Mouse (Mus musculus): ENCODE measurements around the gene Cdkal1. TPM values are rescaled to one million over a fixed set of nuclear protein-coding genes. Genes with fewer than 3 reads are reported as not detected.
A peak's percentile ranks its signal among the peaks of the same experiment; 100 is the strongest.

The Cdkal1 gene
- polyA plus RNA-seq, 1 experiment, result 4.4 TPM

DNA sequence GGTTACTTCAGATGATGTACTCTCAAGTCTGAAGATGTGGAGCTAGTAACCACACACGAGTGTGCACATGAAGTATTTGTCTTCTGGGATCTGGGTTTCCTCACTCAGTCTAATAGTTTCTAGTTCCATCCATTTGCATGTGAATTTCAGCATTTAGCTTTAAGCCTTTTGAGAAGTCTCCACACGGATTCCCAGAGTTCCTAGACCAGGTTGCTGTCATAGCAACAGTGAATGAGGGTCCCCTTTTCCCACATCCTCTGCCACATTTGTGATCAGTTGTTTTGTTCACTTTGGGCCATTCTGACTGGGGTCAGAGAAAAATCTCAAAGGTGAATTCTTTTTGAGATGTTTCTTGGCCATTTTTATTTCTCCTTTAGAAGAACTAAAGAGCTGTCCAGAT lies 543.4 kb downstream of the Cdkal1 start:
- no peak for DNase-seq
- no peaks in the 10 kb centered on the region for H3K36me3 ChIP-seq (ENCODE audit: control insufficient read depth, insufficient read depth, low read length)
- no peak for TF ChIP-seq POLR2A (IDR thresholded peaks at IDR 0.05; ENCODE audit: low read depth, low read length)
- no peak for TF ChIP-seq CTCF (conservative IDR thresholded peaks at IDR 0.05; ENCODE audit: insufficient read depth, insufficient read length, low read depth, low read length)
- no peak overlapping the region for H3K27ac ChIP-seq (ENCODE audit: insufficient read depth, low read depth, low read length)
- no peak overlapping the region for H3K4me3 ChIP-seq (ENCODE audit: insufficient read depth, low read depth, low read length)
- 85% methylated on average over 2 of the region's 2 CpGs for WGBS
- H3K4me1 ChIP-seq (ENCODE audit: control insufficient read depth, insufficient read depth, low read length), result no peaks in the 10 kb centered on the region
- no peaks in the 10 kb centered on the region for H3K27me3 ChIP-seq (replicated peaks; ENCODE audit: control insufficient read depth, insufficient read depth, low read length)

DNA sequence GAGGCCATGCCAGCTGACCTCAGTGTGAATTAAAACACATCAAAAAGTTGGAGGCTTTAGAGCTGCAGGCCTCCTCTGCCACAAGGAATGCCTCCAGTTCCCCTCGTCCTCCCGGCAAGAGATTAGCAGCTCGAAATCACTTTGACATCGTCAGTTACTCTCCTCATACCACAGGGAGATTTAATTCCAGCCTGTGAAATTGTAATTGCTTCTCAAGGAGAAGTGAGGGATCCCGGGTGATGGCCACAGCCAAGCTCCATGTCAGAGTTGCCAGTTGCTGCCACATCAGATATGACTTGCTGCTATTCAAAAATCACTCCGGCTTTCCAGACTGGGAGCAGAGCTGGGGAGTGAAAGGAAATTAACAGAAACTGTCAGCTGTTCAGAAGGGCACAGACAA lies 548.1 kb downstream of the Cdkal1 start:
- no peaks in the 10 kb centered on the region for H3K4me1 ChIP-seq (ENCODE audit: control insufficient read depth, insufficient read depth, low read length)
- H3K27me3 ChIP-seq (replicated peaks; ENCODE audit: control insufficient read depth, insufficient read depth, low read length), result no peaks in the 10 kb centered on the region
- TF ChIP-seq CTCF (conservative IDR thresholded peaks at IDR 0.05; ENCODE audit: insufficient read depth, insufficient read length, low read depth, low read length), result no peak
- TF ChIP-seq POLR2A (IDR thresholded peaks at IDR 0.05; ENCODE audit: low read depth, low read length), result no peak
- H3K36me3 ChIP-seq (ENCODE audit: control insufficient read depth, insufficient read depth, low read length), result no peaks in the 10 kb centered on the region
- no peak overlapping the region for H3K27ac ChIP-seq (ENCODE audit: insufficient read depth, low read depth, low read length)
- no peak for DNase-seq
- 50% methylated on average over 6 of the region's 6 CpGs for WGBS
- H3K4me3 ChIP-seq (ENCODE audit: insufficient read depth, low read depth, low read length), result no peak overlapping the region

DNA sequence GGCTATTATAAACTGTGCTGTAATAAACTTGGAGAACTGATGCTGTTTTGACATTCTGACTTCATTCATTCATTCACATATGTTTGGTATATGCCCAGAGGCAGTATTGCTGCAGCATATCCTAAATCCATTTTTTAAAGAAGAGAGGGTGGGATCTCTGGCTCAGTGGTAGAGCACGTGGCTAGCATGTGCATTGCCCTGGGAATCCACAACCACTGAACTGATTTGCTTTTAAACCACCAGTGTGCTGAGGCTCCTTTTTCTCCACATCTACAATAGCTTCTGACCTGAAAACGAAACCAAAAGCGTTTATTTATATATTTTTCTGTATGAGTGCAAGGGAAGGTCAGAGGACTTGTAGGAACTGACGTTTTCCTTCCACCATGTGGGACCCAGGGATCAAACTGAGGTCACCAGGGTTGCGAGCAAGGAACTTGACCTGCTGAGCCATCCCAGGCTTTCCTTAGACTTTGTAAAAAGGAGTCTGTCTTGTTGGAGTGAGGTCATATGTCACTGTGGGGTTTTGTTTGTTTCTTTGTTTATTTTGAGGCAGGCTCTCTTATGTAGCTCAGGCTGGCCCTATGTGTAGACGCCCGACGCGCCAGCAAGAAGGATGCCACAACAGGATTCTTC lies 562.8 kb downstream of the Cdkal1 start:
- H3K27ac ChIP-seq (ENCODE audit: insufficient read depth, low read depth, low read length), result no peak overlapping the region
- peak; percentile 49 for DNase-seq
- TF ChIP-seq POLR2A (IDR thresholded peaks at IDR 0.05; ENCODE audit: low read depth, low read length) (no peak), CTCF (conservative IDR thresholded peaks at IDR 0.05; ENCODE audit: insufficient read depth, insufficient read length, low read depth, low read length) (no peak)
- H3K36me3 ChIP-seq (ENCODE audit: control insufficient read depth, insufficient read depth, low read length), result no peaks in the 10 kb centered on the region
- H3K4me1 ChIP-seq (ENCODE audit: control insufficient read depth, insufficient read depth, low read length), result no peaks in the 10 kb centered on the region
- H3K27me3 ChIP-seq (replicated peaks; ENCODE audit: control insufficient read depth, insufficient read depth, low read length), result no peaks in the 10 kb centered on the region
- WGBS, result 71% methylated on average over 9 of the region's 9 CpGs
- no peak overlapping the region for H3K4me3 ChIP-seq (ENCODE audit: insufficient read depth, low read depth, low read length)

DNA sequence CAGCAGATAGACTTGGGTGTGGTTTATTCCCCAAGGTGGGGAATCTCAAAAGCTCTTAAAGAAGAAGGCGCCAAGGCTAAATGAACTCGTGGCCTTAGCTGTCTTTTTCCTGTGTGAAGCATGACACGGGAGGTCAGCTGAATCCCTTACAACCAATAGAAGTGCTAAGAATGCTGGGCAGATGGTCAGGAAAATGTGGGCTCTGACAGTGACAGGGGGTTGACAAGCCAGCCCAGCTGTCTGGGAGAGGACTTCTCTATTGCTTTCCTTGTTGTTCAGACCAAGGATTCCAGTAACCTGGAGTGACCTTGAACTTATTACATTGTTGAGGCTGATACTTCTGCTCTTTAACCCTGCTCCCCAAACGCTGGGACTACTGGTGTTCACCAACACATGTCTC lies 564.9 kb downstream of the Cdkal1 start:
- TF ChIP-seq POLR2A (IDR thresholded peaks at IDR 0.05; ENCODE audit: low read depth, low read length), result no peak
- TF ChIP-seq CTCF (conservative IDR thresholded peaks at IDR 0.05; ENCODE audit: insufficient read depth, insufficient read length, low read depth, low read length), result no peak
- no peak overlapping the region for H3K4me3 ChIP-seq (ENCODE audit: insufficient read depth, low read depth, low read length)
- 59% methylated on average over 4 of the region's 4 CpGs for WGBS
- H3K27ac ChIP-seq (ENCODE audit: insufficient read depth, low read depth, low read length), result no peak overlapping the region
- no peaks in the 10 kb centered on the region for H3K36me3 ChIP-seq (ENCODE audit: control insufficient read depth, insufficient read depth, low read length)
- no peaks in the 10 kb centered on the region for H3K27me3 ChIP-seq (replicated peaks; ENCODE audit: control insufficient read depth, insufficient read depth, low read length)
- H3K4me1 ChIP-seq (ENCODE audit: control insufficient read depth, insufficient read depth, low read length), result no peaks in the 10 kb centered on the region
- no peak for DNase-seq

DNA sequence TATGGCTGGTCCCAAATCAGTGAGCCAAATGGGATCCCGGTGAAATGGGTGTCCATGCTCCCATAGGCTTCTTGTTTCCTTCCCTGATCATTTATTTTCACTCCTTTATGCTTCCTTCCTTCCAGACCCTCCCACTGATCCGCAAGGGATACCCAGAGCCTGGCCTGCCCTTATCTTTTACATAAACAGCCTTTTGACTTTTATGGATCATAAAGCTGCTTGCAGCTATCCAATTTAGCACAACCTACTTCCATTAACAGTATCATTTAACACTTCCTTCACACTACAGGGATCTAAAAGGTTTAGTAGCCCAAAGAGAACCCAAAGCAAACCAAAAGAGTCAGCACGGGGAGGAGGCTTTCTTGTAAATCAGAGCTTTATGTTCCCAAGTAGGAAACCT lies 570.4 kb downstream of the Cdkal1 start:
- Histone ChIP-seq H3K4me1 (ENCODE audit: control insufficient read depth, insufficient read depth, low read length) (no peaks in the 10 kb centered on the region), H3K4me3 (ENCODE audit: insufficient read depth, low read depth, low read length) (no peak overlapping the region), H3K36me3 (ENCODE audit: control insufficient read depth, insufficient read depth, low read length) (no peaks in the 10 kb centered on the region), H3K27ac (ENCODE audit: insufficient read depth, low read depth, low read length) (no peak overlapping the region), H3K27me3 (replicated peaks; ENCODE audit: control insufficient read depth, insufficient read depth, low read length) (no peaks in the 10 kb centered on the region)
- TF ChIP-seq POLR2A (IDR thresholded peaks at IDR 0.05; ENCODE audit: low read depth, low read length), result no peak
- TF ChIP-seq CTCF (conservative IDR thresholded peaks at IDR 0.05; ENCODE audit: insufficient read depth, insufficient read length, low read depth, low read length), result no peak
- no peak for DNase-seq
- WGBS, result 30% methylated on average over 3 of the region's 3 CpGs

DNA sequence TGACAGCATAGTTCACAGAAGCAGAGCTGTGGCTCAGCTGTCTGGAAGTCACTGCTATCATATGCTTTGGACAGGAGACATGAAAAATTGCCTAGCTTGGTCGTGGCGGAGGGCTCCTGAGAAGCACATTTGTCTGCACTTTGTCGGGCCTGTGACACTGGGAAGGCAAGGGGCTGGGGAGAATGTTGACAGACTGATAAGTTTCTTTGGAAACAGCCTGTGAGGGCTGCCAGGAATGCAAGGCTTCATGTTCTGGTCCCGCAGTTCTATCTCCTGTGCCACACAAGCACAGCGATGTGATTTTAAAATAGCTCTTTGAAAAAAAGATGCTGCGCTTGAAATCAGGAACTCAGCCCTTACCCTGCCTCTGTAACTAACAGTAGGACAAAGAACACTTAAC lies 573.9 kb downstream of the Cdkal1 start:
- no peak for DNase-seq
- H3K4me3 ChIP-seq (ENCODE audit: insufficient read depth, low read depth, low read length), result no peak overlapping the region
- 73% methylated on average over 6 of the region's 6 CpGs for WGBS
- no peak overlapping the region for H3K27ac ChIP-seq (ENCODE audit: insufficient read depth, low read depth, low read length)
- TF ChIP-seq CTCF (conservative IDR thresholded peaks at IDR 0.05; ENCODE audit: insufficient read depth, insufficient read length, low read depth, low read length) (no peak), POLR2A (IDR thresholded peaks at IDR 0.05; ENCODE audit: low read depth, low read length) (no peak)
- no peaks in the 10 kb centered on the region for H3K4me1 ChIP-seq (ENCODE audit: control insufficient read depth, insufficient read depth, low read length)
- no peaks in the 10 kb centered on the region for H3K36me3 ChIP-seq (ENCODE audit: control insufficient read depth, insufficient read depth, low read length)
- no peaks in the 10 kb centered on the region for H3K27me3 ChIP-seq (replicated peaks; ENCODE audit: control insufficient read depth, insufficient read depth, low read length)

DNA sequence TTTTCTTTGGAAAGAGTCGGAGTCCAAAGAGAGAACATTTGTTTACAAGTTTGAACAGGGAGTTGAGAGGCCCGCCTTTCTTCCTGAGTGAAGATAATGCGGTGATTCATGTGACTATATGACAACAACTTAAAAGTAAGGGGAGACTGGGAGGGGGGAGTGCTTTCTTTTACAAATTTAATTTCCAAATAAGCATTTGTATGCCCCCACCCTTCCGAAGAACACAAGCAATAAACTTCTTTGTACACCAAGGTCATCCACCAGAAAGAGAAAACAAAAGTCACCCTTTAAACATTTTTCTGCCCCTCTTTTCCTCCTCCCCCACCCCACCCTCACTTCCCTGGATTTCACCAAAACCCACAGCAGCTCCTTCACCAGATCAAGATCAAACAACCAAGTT lies 577.3 kb downstream of the Cdkal1 start:
- TF ChIP-seq CTCF (conservative IDR thresholded peaks at IDR 0.05; ENCODE audit: insufficient read depth, insufficient read length, low read depth, low read length), result no peak
- TF ChIP-seq POLR2A (IDR thresholded peaks at IDR 0.05; ENCODE audit: low read depth, low read length), result no peak
- no peak for DNase-seq

More for the DNA sequence above, 577.3 kb downstream of the Cdkal1 start:
- no peak overlapping the region for H3K4me3 ChIP-seq (ENCODE audit: insufficient read depth, low read depth, low read length)
- no peak overlapping the region for H3K27ac ChIP-seq (ENCODE audit: insufficient read depth, low read depth, low read length)
- no peaks in the 10 kb centered on the region for H3K27me3 ChIP-seq (replicated peaks; ENCODE audit: control insufficient read depth, insufficient read depth, low read length)
- H3K36me3 ChIP-seq (ENCODE audit: control insufficient read depth, insufficient read depth, low read length), result no peaks in the 10 kb centered on the region
- WGBS, result 33% methylated on average over 4 of the region's 4 CpGs
- no peaks in the 10 kb centered on the region for H3K4me1 ChIP-seq (ENCODE audit: control insufficient read depth, insufficient read depth, low read length)
